Mouse (Mus musculus) kidney, adult 8-10 months (tissue): ENCODE results near the gene Ccdc127.
A peak's percentile ranks its signal among the peaks of the same experiment; 100 is the strongest.

Experiments used
- DNase-seq, 2 experiments: peaks; one replicate each; pipeline ENCODE4 v3.0.0; 2022

Ccdc127 gene

DNA sequence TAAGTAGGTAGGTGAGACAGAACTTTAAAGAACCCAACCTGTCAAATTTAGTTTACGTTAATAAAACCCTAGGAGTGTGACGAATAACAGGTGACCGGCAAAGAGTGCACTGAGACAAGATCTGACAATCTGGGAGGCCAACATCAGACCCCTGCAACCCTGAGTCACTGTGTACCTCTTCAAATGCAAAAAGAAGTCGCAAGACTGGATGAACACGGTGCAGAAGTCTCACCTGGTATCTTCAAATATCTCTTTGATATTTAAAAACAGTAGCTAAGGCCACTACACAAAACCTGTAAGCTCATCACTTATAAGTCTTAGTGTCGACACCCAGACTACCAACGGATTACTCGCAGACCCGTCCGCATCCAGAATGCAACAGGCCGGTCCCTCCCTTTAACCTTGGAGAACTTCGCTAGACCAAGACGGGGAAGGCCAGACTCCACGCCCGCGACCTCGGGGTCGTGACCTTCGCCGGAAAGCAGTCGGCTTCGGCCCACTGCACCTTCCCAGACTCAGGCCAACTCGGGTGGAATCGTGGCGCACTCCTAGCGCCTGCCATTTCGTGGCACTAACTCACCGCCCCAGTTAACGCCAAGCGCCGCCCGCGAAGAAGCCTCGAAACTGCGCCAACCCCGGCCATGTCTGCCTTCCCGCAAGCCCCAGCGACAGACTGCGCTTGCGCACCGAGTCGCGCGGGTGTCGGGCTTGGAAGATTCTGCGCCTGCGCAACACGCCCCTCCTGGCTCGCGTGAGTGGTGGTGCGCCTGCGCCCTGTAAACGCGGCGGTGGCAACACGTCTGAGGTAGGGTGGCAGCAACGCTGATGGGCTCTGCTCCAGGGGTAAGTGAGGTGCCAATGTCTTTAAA lies at the start of gene Ccdc127, which contains the start of gene Sdha:
Gene Ccdc127, plus strand, starts transcription at position 744 of the 869 bp plus-strand sequence.
Gene Sdha, minus strand, starts transcription at position 715 of the 869 bp plus-strand sequence.
- DNase-seq, result peak; percentile 94 to 95

DNA sequence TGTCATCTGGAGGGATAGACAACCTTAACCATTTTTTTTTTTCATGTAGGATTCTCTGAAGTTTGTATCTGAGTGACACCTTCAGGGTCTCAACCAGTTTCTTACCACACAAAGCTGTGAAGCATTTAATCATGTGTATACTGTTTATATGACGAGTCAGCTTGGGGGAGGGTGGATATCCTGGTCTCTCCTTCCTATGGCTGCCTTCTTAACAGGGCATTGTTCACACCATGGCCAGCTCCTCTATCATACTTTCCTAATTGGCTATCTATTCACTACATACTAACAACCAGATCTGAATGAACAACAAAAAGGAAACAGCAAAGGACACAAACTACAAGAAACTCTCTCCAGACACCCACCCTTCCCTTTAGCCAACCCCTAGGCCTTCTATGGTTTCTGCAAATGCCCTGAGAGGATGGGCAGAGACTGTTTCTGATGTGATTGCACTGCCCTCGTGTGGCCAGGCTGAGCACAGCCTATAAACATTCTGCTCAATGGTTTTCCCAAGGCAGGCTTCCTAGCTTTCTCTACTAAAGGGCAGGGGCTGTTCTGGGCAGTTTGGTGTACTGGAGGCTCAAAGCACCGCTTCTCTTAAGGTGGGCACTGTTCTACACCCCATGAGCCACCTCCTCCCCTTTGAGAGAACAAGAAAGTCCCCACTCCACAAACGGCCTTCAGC lies 49.0 kb upstream of the Ccdc127 start:
- DNase-seq, result peak in 1 of 2 experiments; percentile 70

DNA sequence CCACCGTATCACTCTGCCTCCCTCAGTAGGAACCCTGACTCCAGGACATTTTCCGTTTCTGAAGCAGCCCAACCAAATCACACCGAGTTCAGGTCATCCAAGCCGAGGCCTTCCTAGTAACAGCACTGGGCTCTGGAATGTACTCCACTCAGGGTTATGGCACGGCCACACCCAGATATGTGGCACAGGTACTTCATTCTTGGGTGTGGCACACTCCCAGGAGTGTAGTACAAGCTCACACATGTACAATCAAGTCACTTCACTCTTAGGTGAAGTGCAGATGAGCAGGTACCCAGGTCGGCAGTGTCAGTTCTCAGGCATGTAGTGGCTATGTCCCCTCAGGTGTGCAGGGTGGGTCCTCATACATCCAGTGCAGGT lies 48.5 kb upstream of the Ccdc127 start:
- no peak for DNase-seq

DNA sequence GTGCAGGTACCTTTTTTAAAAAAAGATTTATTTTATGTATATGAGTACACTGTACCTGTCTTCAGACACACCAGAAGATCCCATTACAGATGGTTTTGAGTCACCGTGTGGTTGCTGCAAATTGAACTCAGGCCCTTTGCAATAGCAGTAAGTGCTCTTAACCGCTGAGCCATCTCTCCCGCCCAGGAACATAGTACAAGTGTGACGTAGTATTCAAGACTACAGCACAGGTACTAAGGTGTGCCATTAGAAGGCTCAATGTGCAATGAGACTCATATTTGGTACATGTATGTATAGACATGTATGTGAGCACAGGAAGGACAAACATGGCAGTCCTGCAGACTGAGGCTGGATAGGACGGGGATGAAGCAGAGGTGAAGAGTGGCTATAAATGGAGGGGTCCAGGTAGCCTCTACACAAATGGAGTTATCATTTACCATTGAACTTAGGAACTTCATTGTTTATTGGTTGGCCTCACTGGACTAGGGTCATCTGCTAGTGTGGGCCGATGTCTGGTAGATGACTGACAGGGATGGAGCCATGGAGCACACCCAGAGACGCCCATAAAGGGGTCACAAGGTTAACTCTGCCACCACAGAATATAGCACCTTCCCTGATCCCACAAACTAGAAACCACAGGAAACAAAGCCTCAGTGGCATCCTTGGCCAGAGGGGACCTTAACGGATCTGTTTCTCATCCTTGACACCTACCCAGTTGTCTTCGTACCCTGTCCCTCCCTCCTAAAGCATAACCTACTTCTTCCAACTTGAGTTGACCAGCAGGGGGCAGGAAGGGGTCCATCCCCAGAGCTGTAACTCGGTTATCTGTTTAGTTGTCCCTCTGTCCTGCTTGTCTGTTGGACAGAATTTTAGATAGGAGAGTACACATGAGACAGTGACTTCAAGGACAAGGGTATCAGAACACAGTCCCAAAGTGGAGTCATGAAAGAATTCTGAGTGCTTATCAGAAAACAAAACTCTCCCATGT lies 47.8 kb upstream of the Ccdc127 start:
- no peak for DNase-seq

DNA sequence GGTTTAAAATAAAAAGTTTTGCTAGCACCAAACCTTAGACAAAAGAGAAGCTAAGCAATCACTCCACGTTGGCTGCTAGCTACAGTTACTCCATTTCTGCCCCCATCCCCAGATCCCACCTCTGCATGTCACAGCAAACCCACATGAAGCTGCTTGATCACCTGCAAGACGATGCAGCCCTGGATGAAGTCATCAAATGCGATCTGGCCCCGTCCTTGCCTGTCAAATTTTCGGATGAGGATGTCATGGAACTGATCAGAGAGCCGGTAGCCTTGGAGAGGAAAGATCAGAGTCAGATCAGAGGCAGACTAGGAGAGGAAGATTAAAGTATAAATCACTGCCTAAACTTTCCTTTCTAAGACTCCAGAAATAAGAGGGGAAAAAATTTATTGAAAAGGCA lies 44.7 kb upstream of the Ccdc127 start:
- no peak for DNase-seq

DNA sequence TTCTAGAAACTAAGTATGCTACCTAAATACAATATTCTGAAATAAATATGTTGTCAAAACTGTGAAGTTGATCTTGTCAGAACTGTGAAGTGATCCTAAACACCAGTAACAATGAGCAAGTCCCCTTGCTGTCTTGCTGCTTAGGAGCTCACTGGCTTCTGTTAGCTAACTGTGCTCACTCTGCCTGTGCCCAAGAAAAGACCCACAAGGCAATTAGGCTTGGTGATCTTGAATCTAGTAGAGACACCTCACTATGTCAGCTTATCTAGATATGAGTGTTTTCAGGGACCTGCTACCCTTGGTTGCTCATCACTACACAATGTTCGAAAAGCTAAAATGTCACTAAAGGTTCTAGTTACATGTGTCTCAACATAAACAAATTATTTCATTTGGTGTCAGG lies 44.3 kb upstream of the Ccdc127 start:
- no peak for DNase-seq

DNA sequence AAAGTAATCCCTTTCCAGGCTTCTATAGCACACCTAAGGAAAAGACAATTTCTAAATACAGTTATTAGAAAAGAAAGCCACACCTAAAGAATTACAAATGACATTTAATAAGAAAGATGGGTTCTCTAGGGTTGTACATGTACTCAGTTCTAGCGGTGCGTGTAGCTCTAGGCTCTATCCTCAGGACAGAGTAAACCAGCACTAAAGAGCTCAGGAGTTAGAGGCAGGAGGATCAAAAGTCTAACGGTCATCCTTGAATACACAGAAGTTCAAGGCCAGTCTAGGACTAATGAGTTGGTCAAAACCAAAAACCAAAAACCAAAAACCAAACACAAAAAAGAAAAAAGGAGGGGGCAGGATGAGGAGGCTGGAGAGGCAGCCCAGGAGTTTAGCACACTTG lies 35.5 kb upstream of the Ccdc127 start:
- DNase-seq, result no peak

DNA sequence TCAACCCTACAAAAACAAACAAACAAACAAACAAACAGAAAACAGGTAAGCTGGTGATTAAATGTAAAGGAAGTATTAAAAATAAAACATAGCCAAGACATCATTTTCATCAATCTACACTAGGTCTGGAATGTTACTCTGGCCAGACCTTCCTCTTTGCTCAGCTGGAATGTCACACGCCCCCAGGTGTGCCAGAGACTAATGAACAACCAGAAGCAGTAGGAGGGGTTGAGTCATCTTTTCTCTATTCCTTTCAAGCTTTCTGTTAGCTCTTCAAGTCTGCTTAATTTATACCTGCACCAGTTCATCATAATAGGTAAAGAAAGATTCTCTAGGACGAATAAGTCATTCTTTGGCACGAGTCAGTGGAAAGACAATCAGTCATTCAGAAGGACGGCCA lies 33.7 kb upstream of the Ccdc127 start:
- no peak for DNase-seq

DNA sequence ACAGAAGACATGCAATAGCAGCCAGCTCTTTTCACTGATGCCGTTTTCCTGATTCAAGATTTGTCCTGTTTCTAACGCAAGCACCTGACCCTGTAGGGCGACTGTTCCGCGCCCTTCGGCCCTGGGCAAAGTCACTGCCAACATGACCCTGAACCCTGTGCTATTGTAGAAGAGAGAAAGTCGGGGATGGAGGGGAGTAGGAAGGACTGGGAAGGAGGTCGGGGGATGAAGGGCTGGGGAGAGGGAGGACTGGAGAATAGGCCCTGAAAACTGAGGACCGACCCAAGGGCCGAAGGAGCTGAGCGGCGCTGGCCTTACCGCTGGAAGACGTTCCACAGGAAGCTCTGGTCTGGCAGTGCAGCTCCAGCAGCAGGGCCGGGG lies 33.3 kb upstream of the Ccdc127 start:
- peak in 1 of 2 experiments; percentile 33 for DNase-seq

DNA sequence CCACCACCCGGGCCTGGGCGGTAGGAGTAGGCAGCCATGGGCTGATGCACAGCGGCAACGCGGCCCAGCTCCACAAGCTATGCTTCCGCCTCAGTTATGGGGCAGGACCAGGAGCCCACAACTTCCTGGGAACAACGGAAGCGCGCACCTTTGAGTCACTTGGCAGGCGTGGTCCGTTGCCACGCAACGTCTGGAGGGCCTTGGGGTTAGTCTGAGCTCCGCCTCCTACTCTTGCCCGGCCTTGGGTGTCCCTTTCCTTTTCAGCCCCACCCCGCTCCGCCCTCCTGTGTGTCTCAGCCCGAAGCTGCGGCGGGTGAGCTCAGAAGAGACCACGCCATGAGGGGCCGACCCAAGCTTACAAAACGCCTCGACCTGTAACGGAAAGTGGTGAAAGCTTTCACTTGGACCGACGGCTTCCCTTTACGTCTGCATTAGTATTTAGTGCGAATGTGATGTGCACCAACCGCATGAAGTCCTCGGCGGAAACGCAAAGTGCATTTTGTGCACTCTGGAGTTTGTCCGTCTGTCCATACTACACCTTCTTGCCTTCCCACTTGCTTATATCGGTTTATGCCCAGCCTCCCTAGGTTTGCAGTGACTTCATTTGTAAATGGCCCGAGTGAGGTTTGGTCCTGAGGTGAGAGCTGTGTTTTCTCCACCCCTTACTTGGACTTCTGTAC lies 32.8 kb upstream of the Ccdc127 start, which contains the start of gene Pdcd6:
Gene Pdcd6, minus strand, starts transcription at position 411 of the 680 bp plus-strand sequence.
- peak; percentile 96 to 97 for DNase-seq

DNA sequence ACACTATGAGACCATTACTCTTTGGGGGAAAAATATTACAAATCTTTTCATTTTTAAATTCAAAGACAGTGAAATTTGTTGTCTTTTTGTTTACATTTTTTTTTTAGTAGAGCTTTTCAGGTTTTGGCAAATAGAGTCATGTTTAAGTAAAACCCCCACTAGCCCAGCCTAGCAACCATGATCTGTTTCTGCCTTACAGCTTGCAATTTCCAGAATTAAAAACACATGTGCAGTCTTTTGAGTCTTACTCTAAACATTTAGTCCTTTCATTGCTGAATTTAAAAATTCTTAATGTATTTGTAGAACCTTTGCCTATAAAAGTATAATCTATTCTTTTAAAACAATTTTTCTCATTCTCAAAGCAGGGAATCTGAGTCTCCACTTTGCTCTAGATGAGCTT lies 20.8 kb upstream of the Ccdc127 start:
- no peak for DNase-seq

DNA sequence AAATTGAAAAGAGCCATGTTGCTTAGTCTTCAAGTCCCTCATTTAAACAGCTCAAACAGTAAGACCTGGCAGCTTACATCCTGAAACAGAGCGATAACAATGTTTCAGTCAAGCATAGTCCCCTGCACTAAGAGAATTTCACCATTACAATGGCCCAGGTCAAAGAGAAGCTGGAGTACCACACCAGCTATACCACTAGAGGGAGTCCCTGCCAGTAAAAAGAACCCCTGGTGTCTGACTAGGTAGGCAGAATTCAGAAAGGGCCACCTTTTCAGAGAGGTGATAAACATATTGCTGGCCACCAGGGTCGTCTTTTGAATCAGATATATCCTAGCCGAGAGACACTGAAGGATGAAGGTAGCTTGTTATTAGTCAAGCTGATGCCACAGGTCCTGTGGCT lies 9.1 kb upstream of the Ccdc127 start:
- DNase-seq, result peak in 1 of 2 experiments; percentile 39

DNA sequence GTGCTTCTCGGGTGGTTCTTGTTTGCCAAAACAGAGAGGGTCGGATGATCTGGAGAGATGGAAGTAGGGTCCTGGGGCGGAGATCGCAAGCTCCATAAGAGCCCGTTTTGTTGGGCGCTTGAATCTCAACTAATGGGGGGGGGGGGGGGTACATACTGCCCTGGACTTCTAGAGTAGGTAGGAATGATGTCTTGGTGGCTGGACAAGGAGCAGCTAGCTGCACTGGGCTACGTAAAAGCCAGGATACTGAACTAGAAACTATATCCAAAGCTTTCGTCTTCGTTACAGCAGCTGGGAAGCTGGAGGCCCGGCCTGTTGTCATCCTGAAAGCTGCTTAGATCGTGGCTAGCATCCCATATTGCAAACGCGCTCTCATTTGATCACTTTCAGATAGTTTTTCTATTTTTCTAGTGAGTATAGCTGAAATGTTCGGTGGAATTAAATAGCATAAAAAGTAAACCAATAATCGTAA lies 362 bp downstream of the Ccdc127 start:
- DNase-seq, result no peak

DNA sequence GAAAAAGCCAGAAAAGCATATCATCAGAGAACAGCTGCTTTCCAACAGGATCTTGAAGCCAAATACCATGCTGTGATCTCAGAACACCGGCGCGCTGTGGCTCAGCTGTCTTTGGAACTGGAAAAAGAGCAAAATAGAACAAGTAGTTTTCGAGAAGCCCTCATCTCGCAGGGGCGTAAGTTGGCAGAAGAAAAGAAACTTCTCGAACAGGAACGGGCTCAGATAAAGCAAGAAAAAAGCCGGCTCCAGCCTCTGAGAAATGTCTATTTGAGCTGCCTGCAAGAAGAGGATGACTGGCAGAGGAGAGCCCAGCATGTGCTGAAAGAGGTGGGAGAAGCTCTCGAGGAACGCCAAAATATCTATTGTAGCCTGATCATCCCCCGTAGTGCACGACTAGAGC lies 6.4 kb downstream of the Ccdc127 start:
- no peak for DNase-seq

DNA sequence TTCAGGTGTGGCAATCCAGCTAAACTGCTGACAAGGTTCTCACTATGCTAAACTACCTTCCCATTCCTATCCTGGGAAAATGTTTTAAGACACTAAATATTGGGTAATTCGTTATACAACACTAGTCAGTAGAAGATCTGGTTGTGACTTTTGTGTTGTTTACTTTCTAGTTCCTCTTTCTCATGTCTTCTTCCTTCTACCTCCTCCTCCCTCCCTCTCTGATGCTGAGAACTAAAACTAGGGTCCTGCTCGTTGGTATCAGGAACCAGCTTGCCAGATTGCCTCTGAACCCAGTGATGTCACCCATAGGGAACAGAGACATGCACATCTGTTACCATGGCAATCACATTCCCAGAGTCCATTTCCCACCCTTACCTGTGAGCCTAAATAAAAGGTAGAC lies 12.1 kb downstream of the Ccdc127 start:
- DNase-seq, result no peak

DNA sequence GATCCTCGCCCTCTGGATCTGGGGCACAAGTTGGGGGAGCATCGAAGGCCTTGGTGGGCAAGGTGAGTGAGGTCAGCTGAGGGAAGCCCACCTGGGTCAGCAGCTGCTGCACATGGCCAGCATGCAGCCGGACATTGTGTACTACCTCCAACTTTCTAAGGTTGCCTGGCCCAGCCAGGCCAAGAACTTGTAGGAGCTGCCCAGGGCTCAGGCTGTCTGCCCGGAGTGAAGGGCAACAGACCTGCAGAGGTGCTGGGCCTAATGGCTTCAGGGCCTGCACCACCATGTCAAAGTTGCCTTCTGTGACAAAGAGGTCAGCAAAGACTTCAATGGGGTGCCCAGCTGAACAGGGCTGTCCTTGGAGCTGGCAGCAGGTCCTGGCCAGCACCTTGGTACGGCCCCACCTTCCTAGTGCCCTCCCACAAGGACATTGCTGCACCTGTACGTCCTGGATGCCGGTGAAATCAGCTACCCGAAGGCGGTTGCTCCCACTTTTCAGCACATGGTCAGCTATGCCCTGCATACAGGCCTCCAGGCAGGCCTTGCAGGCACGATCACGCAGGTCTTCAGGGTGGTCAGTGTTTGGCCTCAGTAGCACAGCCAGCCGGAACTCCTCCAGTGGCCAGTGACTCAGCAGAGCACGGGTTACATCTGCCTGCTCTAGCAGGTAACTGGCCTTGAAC lies 13.2 kb downstream of the Ccdc127 start:
- DNase-seq, result peak; percentile 25 to 39

DNA sequence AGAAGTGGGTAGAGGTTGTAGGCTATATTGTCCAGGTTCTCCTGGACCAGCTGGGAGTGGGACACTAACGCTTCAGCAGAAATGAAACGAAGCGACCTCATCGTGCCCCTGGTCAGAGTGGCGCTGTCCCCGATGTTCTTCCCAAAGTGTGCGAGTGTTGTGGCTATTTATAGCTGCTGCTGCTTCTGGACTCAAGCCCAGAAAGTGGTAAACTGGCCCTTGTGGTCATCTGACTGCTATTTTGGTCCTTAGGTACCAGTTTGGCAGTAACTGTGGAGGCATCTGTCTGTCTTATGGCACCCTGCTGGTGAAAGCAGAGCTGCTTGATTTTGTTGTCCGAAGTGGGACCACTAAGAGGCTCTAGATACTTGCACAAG lies 13.7 kb downstream of the Ccdc127 start, which contains the start of gene Lrrc14b:
Gene Lrrc14b, minus strand, starts transcription at position 147 of the 377 bp plus-strand sequence.
- peak; percentile 46 to 59 for DNase-seq

DNA sequence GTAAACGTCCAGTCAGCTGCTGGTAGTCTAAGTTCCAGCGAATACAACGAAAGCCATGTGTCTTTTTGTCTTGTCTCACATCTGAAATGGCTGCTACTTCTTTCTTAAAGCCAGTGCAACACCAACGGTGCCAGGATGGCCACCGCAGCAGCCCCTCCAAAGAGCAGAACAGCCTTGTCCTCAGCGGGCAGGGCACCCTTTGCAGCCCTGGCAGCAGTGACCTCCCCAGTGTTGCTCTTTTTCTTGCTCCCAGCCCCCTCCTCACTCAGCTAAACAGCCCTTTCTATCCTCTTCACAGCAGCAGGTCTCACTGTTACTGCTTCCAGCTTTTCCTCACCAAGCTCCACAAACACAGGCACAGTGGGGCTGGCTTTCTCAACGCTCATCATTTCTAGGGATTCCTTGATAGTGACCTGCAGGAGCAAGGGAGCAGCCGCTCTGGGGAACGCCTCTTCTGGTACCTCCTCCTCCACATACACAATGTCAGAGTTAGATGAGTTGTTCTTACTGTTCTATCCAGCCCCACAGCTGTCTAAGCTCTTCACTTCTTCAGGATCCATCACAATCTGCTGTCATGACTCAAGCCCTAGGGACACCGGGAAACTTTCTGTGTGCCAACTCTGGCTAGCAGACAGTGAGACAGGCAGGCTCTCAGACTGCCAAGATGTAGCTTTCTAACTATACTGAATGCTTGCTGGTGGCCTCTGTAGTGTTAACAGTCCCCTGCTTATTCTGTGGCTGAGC lies 31.6 kb downstream of the Ccdc127 start:
- DNase-seq, result no peak

DNA sequence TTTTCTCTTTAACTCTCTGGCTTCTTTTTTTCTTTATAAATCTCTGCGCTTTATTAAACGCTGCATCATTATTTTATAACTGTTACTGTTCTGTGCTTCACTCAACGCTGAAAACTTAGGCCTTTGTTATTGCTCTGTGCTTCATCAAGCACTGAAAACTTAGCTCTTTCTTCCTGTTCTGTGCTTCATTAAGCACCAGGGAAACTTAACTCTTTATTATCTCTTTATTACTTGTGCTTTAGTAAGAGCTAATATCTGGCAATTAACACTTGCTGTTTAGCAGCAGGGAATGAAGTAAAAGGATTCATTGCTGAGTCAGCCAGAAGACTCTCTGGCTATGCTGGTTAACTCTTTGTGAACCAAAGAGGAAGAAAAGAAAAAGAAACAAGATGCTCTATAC lies 32.2 kb downstream of the Ccdc127 start:
- DNase-seq, result no peak

DNA sequence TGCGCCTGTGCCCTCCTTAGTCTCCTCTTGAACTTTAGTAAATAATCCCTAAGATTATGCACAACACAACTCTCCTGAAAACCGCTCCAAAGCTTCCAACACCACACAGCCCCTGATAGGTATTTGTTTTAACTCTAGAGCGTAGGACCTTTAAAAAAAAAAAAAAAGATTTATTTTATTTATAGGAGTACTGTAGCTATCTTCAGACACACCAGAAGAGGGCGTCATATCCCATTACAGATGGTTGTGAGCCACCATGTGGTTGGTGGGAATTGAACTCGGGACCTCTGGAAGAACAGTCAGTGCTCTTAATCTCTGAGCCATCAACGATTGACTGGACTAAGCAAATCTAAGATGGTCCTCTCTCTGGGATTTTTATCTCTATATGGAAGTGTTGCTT lies 39.6 kb downstream of the Ccdc127 start:
- no peak for DNase-seq
